Mouse (Mus musculus): ENCODE measurements around the gene Sh3gl2.

Gene Sh3gl2

GRCm38 (mm10) chr4:85232386-85233381 is 27.8 kb downstream of the Sh3gl2 start:
- DNase-seq (ENCODE audit: low read depth, low spot score), result peak; percentile 84

- DNase-seq (ENCODE audit: low read depth, low spot score), result peak; percentile 69
Observed at GRCm38 (mm10) chr4:85241675-85242074, 36.7 kb downstream of the Sh3gl2 start.

DNA sequence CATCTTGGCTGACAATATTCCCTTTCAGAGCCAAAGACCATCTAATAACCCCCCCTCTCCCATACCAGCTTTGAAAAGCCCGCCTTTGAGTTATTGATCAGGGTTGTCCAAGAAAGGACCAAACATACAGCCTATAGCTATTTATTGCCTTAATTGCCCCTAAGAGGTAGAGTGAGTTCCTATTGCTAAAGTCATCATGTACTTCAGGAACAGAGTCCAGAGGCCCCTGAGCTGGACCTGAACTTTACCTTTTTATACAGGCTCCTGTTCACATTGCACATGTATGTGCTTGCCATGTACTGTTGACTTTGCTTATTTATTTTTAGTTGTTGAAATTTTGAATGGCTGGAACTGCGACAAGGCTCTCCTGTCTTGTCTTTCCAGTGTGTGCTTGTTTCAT is 37.6 kb downstream of the Sh3gl2 start:
- no peak for DNase-seq (ENCODE audit: low read depth, low spot score)

GRCm38 (mm10) chr4:85248673-85249072 is 43.7 kb downstream of the Sh3gl2 start:
- DNase-seq (ENCODE audit: low read depth, low spot score), result no peak

DNA sequence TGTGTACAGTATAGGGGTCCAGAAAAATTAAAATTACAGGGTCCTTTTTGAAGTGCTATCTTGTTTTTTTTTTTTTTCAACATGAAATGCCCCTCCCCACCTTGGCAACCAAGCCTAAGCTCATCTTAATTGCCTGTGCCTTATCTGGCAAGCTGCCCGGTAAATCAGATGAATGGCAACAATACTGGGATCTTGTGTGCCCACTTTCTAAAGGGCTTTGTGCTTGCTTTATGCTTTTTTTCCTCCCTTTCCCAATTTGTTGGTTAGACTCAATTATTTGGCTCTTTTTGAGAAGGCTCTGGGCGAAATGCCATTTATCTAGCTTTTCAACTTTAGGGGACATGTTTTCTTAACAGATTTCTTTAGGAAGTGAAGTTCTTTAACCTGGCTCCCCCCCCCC is 45.3 kb downstream of the Sh3gl2 start:
- DNase-seq (ENCODE audit: low read depth, low spot score), result peak; percentile 75

GRCm38 (mm10) chr4:85250786-85251185 is 45.9 kb downstream of the Sh3gl2 start:
- peak; percentile 73 for DNase-seq (ENCODE audit: low read depth, low spot score)

DNA sequence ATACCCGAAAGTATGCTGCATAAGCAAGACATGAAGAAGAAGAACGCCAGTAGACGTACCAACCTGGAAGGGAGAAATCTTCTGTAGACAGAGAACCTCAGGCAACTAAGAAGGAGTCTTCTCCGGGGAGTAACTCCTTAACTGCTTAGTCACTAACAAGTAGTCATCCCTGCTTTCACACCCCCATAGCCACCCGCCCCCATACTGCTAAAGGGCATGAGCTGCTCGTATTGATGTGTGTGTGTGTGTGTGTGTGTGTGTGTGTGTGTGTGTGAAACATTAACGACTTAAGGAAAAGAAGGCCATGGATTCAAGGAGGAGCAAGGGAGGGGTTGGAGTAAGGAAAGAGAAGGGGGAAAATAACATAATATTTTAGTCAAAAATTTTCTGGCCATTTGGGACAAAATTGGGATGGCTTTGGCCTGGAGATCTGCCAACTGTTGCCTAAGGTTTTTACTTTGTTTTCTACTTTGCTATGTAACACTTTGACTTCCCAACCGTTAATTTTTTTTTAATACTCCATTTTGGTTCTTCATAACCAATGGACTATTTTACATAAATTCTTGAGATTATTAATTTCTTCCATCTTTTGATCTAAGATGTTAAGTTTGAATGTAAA is 51.0 kb downstream of the Sh3gl2 start:
- DNase-seq (ENCODE audit: low read depth, low spot score), result peak; percentile 62

DNA sequence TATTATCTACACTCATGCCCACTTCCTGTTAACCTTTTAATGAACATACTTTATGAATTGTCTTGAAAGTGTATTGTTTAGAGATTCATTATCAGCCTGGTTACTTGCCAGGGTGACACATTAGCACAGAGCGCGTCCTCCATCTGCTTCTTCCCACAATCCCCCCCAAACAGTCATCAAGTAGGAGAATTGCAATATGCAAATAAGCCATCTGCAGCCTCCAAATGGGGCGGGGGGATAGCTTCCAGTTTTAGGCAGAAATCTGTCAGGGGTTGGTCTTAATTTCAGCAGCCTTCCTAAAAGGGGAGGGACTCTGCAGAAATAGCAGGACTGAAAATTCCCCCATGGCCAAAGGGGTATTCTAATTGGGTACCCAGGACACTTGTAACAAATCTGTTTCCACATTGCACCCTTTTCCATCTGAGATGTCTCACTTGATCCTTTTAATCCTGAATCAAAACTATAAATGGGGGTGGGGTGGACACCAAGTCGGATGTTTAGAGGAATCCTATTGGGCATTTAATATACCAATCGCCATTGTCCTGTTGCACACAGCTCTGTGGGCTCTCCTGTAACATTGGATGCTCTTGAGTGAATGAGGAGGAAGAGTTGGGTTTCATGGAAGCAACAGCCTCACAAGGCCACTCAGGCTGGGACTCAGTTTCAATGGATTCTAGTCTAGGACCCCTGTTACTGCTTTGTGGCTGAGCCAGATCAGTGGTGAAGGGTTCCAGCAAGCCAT is 51.7 kb downstream of the Sh3gl2 start:
- peak; percentile 85 for DNase-seq (ENCODE audit: low read depth, low spot score)

DNA sequence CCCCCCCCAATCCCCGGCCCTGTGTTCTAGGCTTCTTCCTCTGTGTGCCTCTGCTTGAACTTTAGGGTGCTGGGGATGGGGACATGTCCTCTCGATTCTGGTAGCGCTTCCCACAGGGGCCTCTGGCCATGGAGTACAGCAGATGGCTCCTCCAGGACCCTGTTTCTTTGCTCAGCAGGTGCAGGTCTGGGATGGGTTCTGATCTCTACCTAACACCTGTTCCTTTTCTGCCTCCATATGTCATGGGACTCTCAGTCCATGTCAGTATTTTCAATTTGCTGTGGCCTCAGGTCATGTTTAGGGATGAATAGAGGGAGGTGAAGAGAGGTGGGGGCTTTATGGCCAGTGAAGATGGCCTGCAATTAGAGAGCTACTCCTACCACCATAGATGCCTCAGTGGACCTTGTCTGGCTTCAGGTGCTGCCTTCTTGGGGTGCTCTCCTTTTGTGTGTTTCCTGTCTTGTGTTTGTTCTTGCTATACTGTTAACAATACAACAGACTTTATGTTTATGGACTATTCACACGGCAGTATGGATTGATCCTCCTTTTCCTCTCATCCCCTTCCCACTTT is 52.9 kb downstream of the Sh3gl2 start:
- DNase-seq (ENCODE audit: low read depth, low spot score), result peak; percentile 96

DNA sequence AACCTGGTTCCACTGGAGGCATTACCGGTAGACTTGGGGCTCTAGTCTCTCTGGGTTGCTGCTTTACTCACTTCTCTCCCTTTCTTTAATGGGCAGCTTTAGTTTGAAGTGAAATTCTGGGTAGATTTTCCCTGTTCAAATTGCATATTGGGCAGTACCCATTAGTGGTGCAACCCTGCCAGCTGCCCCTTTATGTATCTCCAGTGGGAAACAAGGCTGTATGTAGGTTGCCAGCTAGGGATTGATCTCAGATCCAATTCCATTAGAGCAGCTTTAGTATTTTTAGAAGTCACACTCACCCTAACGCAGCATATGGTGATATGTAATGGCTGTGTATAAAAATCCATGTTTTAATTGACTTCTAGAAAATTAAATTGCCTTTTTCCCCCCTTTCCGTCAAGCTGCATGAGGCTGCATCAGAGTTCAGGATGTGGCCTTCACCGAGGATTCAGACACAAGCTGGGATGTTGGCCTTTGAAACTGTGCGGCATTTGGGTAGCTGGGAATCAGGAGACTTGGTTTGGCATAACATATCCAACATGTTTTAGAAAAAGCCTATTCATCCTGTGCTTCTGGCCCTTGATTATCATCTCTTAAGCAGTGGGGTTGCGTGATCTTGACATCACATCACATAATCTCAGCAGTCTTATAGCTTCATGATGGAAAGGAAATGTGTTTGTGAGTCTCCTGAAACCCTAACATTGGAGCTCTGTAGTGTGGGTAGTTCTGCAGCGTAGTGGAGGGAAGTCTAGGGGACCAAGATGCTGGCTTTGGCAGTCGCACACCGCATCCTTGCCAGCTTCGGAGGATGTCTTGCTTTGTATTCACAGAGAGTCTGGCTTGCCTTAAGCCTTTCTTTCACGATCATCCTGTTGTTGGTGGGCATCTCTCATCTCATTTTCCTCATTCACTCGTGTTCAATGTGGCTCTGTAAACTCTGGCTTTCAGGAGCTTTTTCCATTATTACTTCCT is 56.0 kb downstream of the Sh3gl2 start:
- DNase-seq (ENCODE audit: low read depth, low spot score), result peak; percentile 96

- peak; percentile 76 for DNase-seq (ENCODE audit: low read depth, low spot score)
Observed at GRCm38 (mm10) chr4:85262146-85262545, 57.2 kb downstream of the Sh3gl2 start.

DNA sequence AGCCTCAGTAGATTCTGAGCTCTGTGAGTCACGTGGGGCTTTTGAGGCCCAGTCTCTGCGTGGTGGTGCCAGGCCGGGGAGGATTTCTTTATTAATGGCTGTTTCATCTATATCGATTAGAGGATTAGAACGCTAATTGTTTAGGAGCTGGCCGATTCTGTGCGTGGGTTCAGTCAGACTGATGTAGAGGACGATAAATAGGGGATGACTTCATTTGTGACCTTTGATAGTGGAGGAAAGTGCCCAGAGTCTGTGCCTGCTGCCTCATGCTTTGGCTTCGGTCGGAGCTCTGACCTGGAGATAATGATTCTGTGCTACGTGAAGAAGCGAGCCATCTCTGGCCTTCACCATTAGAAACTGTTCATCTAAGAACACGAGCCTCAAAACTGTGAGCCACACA is 57.7 kb downstream of the Sh3gl2 start:
- DNase-seq (ENCODE audit: low read depth, low spot score), result no peak

DNA sequence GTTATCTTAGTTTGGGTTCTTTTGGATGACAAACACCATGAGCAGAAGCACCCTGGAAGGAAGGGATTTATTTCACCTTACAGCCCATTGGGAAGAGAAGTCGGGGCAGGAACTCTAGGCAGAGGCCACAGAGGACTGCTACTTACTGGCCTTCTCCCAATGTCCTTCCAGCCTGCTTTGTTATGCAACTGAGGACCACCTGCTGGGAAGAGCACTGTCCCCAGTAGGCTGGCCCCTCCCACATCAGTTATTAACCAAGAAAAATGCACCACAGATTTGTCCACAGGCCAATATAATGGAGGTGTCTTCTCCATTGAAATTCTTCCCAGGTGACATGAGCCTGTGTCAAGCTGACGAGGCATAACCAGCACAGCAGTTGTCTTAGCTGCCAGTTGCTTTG is 62.5 kb downstream of the Sh3gl2 start:
- DNase-seq (ENCODE audit: low read depth, low spot score), result no peak

- DNase-seq (ENCODE audit: low read depth, low spot score), result peak; percentile 75
Observed at GRCm38 (mm10) chr4:85272877-85273276, 68.0 kb downstream of the Sh3gl2 start.

- no peak for DNase-seq (ENCODE audit: low read depth, low spot score)
Observed at GRCm38 (mm10) chr4:85273452-85273851, 68.5 kb downstream of the Sh3gl2 start.

DNA sequence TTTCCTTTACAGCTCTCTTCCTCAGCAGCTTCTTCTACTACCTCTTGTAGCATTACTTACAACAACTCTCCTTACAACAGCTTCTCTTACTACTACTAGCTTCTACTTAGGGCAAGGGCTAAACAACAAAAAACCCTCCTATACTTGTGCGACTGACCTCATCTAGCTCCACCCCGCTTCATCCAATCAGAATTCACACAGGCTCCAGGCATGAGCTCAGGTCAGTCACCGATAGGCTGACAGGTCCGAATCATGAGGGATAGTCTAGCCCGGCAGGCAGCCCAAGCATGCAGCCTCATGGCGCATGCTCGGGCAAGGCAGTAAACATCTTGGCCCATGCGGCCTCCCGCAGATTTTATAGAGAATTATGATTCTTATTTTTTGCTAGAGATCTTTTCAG is 78.2 kb downstream of the Sh3gl2 start:
- DNase-seq (ENCODE audit: low read depth, low spot score), result no peak

- no peak for DNase-seq (ENCODE audit: low read depth, low spot score)
Observed at GRCm38 (mm10) chr4:85289990-85290389, 85.1 kb downstream of the Sh3gl2 start.

- no peak for DNase-seq (ENCODE audit: low read depth, low spot score)
Observed at GRCm38 (mm10) chr4:85291296-85291695, 86.4 kb downstream of the Sh3gl2 start.

- peak; percentile 51 for DNase-seq (ENCODE audit: low read depth, low spot score)
Observed at GRCm38 (mm10) chr4:85293368-85293767, 88.4 kb downstream of the Sh3gl2 start.

- DNase-seq (ENCODE audit: low read depth, low spot score), result peak; percentile 87
Observed at GRCm38 (mm10) chr4:85300610-85301405, 95.9 kb downstream of the Sh3gl2 start.
